In the genomic region with DNA sequence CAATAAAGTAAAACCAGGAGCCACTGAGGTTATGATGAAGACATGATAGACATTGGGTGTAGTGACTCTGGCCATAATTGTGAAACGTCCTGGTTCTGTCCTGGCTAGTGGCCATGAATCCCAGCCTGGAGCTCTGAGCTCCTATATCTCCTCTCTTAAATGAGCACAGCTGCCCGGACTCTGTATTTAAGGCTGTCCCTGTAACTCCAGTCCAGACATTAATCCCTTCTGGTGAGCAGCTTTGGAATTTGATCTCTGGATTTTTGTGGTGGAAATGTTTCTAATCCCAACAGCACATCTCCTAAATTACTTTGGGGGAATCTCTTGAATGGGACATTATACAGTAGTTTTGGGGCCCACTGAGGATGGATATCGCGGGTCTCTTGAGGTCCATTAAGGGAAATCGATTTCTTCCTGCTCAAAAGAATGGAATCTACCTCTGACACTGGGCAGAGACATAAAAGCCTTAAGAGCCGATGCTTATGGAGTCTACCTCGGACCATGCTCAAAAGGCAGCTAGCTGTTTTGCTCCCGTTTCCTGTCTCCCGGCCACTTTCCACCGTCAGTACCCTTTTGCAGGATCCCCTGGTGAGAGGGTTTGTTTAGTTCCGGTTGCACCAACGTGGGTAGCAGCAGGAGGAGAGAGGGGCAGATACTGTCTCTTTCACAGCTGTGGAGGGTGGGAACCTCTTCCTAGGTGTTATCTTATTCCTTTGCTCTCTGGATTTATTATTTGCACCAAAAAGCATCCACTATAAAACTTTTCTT, we compare ENCODE assay signal across 13 mouse cellular contexts. TPM values are rescaled to one million over a fixed set of nuclear protein-coding genes. Genes with fewer than 3 reads are reported as not detected.
A peak's percentile ranks its signal among the peaks of the same experiment; 100 is the strongest.
DNase-seq lines count a peak whose midpoint lies in the region; ATAC-seq lines count a peak whose summit lies in the region.
"Had no signal": no experiment of that assay in that cellular context is flagged by ENCODE, and none has a peak within 500 bp of the region (broad histone marks: within the 10 kb centered on the region; RNA-seq: fewer than 3 reads in every experiment).

No protein-coding gene starts in this region.

- ATAC-seq in kidney, embryonic 15.5 days (replicated peaks; ENCODE audit: low FRiP score): no peak; the same call in 1 of the 2 replicates
- 0 out of 2 replicates have a peak, but pooled peaks have one; percentile 26 for ATAC-seq in common myeloid progenitor, adult 5-6 weeks (replicated peaks; ENCODE audit: low read depth, poor library complexity, severe bottlenecking)
- no peak; the same call in 1 of the 2 replicates for ATAC-seq in embryonic facial prominence, embryonic 14.5 days (ENCODE audit: low read depth)
- ATAC-seq in midbrain, embryonic 14.5 days (ENCODE audit: low FRiP score, low TSS enrichment): no peak
- no peak for ATAC-seq in megakaryocyte progenitor cell, adult 5-6 weeks (replicated peaks; ENCODE audit: poor library complexity)

- WGBS in kidney, embryonic 15.5 days: 12% methylated on average over 12 of the region's 12 CpGs
- WGBS in embryonic facial prominence, embryonic 14.5 days: 13% methylated on average over 12 of the region's 12 CpGs
- 12% methylated on average over 12 of the region's 12 CpGs for WGBS in midbrain, embryonic 14.5 days

- peaks cover 19% of the 10 kb centered on the region; the same call in 1 of the 2 replicates for H3K27me3 ChIP-seq in kidney, embryonic 15.5 days
- no peaks in the 10 kb centered on the region; the same call in 1 of the 2 replicates for H3K27me3 ChIP-seq in embryonic facial prominence, embryonic 14.5 days (replicated peaks; ENCODE audit: control insufficient read depth, insufficient read depth, low read length)
- H3K27me3 ChIP-seq in midbrain, embryonic 14.5 days (ENCODE audit: control insufficient read depth, insufficient read depth, low read length): no peaks in the 10 kb centered on the region

- peaks cover 14% of the 10 kb centered on the region for H3K4me1 ChIP-seq in kidney, embryonic 15.5 days
- no peaks in the 10 kb centered on the region; the same call in 1 of the 2 replicates for H3K4me1 ChIP-seq in embryonic facial prominence, embryonic 14.5 days (ENCODE audit: control insufficient read depth, insufficient read depth, low read length)
- H3K4me1 ChIP-seq in midbrain, embryonic 14.5 days (ENCODE audit: control insufficient read depth, insufficient read depth, low read length): 0 out of 2 replicates have a peak, but pooled peaks cover 11% of the 10 kb centered on the region

- H3K9ac ChIP-seq in kidney, embryonic 15.5 days: no peak overlapping the region
- no peak overlapping the region for H3K9ac ChIP-seq in embryonic facial prominence, embryonic 14.5 days (ENCODE audit: low read depth, low read length)
- no peak overlapping the region for H3K9ac ChIP-seq in midbrain, embryonic 14.5 days (replicated peaks; ENCODE audit: low read length)

- H3K4me3 ChIP-seq in kidney, embryonic 15.5 days (replicated peaks): 0 out of 2 replicates have a peak overlapping the region, but pooled peaks have one; percentile 6
- no peak overlapping the region for H3K4me3 ChIP-seq in embryonic facial prominence, embryonic 14.5 days (ENCODE audit: low read depth, low read length)
- no peak overlapping the region for H3K4me3 ChIP-seq in midbrain, embryonic 14.5 days (replicated peaks; ENCODE audit: low read depth, low read length)

- H3K27ac ChIP-seq in kidney, embryonic 15.5 days: no peak overlapping the region
- no peak overlapping the region for H3K27ac ChIP-seq in embryonic facial prominence, embryonic 14.5 days (replicated peaks; ENCODE audit: low read depth, low read length)
- no peak overlapping the region for H3K27ac ChIP-seq in midbrain, embryonic 14.5 days (replicated peaks; ENCODE audit: low read depth, low read length)
- H3K27ac ChIP-seq: macrophage had no signal

- no peaks in the 10 kb centered on the region for H3K36me3 ChIP-seq in kidney, embryonic 15.5 days
- H3K36me3 ChIP-seq in embryonic facial prominence, embryonic 14.5 days (ENCODE audit: control insufficient read depth, insufficient read depth, low read length): no peaks in the 10 kb centered on the region
- no peaks in the 10 kb centered on the region for H3K36me3 ChIP-seq in midbrain, embryonic 14.5 days (ENCODE audit: control insufficient read depth, insufficient read depth, low read length)

- H3K9me3 ChIP-seq in kidney, embryonic 15.5 days (replicated peaks): no peaks in the 10 kb centered on the region
- H3K9me3 ChIP-seq in embryonic facial prominence, embryonic 14.5 days (ENCODE audit: control insufficient read depth, low read length): no peaks in the 10 kb centered on the region
- no peaks in the 10 kb centered on the region for H3K9me3 ChIP-seq in midbrain, embryonic 14.5 days (ENCODE audit: control insufficient read depth, low read length)

- peak overlapping the region; percentile 41 for H3K4me2 ChIP-seq in kidney, embryonic 15.5 days
- H3K4me2 ChIP-seq in embryonic facial prominence, embryonic 14.5 days (ENCODE audit: low read depth, low read length): peak overlapping the region; percentile 38
- peak overlapping the region; percentile 41 for H3K4me2 ChIP-seq in midbrain, embryonic 14.5 days (ENCODE audit: low read length)

- DNase-seq in kidney, adult 18-20 months: no peak
- peak; percentile 52 for DNase-seq in embryonic facial prominence, embryonic 14.5 days (ENCODE audit: low spot score)
- DNase-seq in midbrain, embryonic 14.5 days: peak; percentile 27
- no peak for DNase-seq in cerebellum, adult 18-20 months
- no peak for DNase-seq in cerebellum, adult 11 months
- DNase-seq: cerebellum, postnatal 36 days; gastrocnemius, postnatal 25 days; retina, postnatal 1 day had no signal

RNA-seq across cellular contexts. Expression of a gene that starts 41.2 kb away (rescaled TPM):
- 0.98 and 1.00 TPM in 2 replicates for polyA plus RNA-seq in kidney, embryonic 15.5 days (2015; fragmentation: Nextera tagmentation; extraction: Ambion mirVana)
- not detected in 2 replicates for total RNA-seq in common myeloid progenitor, adult 5-6 weeks (2017)
- 1.4 and 1.9 TPM in 2 replicates for polyA plus RNA-seq in embryonic facial prominence, embryonic 14.5 days (2014; fragmentation: Nextera tagmentation; extraction: Ambion mirVana)
- polyA plus RNA-seq in midbrain, embryonic 14.5 days (2014; fragmentation: Nextera tagmentation; extraction: Ambion mirVana): 5.7 and 8.0 TPM in 2 replicates
- not detected in 2 replicates for total RNA-seq in megakaryocyte progenitor cell, adult 5-6 weeks (2015)
- 0.33 TPM in 1 of 2 replicates, not detected in the other for total RNA-seq in megakaryocyte progenitor cell, adult 5-6 weeks (2017)
- total RNA-seq: liver, adult 2 months had no signal
- polyA plus RNA-seq: liver, adult 2 months; macrophage had no signal

RNA-seq across cellular contexts. Expression of a gene that starts 47.6 kb away (rescaled TPM):
- polyA plus RNA-seq in kidney, embryonic 15.5 days (2015; fragmentation: Nextera tagmentation; extraction: Ambion mirVana): 18.7 and 20.1 TPM in 2 replicates
- total RNA-seq in common myeloid progenitor, adult 5-6 weeks (2017): 2.1 and 7.4 TPM in 2 replicates
- polyA plus RNA-seq in embryonic facial prominence, embryonic 14.5 days (2014; fragmentation: Nextera tagmentation; extraction: Ambion mirVana): 7.9 and 10.1 TPM in 2 replicates
- polyA plus RNA-seq in midbrain, embryonic 14.5 days (2014; fragmentation: Nextera tagmentation; extraction: Ambion mirVana): 5.2 and 9.1 TPM in 2 replicates
- total RNA-seq in megakaryocyte progenitor cell, adult 5-6 weeks (2015): 2.4 and 2.8 TPM in 2 replicates
- total RNA-seq in megakaryocyte progenitor cell, adult 5-6 weeks (2017): 3.2 and 3.4 TPM in 2 replicates

Comparison
In these comparisons a context has a peak if more than half of its experiments do, and no peak if none do; other contexts are left out.
1. DNase-seq: peak in embryonic facial prominence, embryonic 14.5 days (single experiment) and midbrain, embryonic 14.5 days (single experiment); none in kidney, adult 18-20 months (single experiment), cerebellum, adult 18-20 months (0 of 2) and cerebellum, adult 11 months (single experiment).
2. Peak in every context shown above with its lines, with median percentiles within 50 percentile points of each other: H3K4me2 ChIP-seq.